Mouse (Mus musculus) WW6 (cell line): ENCODE data around the gene Comp.

Experiments
- DNase-seq: peaks from one replicate; pipeline ENCODE4 v3.0.0-alpha.2; 2013; ENCODE audit warnings: low read depth, low spot score

Gene Comp

GRCm38 (mm10) chr8:70397611-70398563 lies 24.5 kb downstream of the Comp start:
- no peak for DNase-seq

- DNase-seq, result no peak
Observed at GRCm38 (mm10) chr8:70404212-70404611, 30.9 kb downstream of the Comp start.

GRCm38 (mm10) chr8:70405189-70405588 lies 31.8 kb downstream of the Comp start:
- no peak for DNase-seq

GRCm38 (mm10) chr8:70406427-70407069 lies 33.2 kb downstream of the Comp start:
- no peak for DNase-seq

GRCm38 (mm10) chr8:70408301-70408700 lies 34.9 kb downstream of the Comp start:
- no peak for DNase-seq

GRCm38 (mm10) chr8:70409019-70409418 lies 35.7 kb downstream of the Comp start:
- no peak for DNase-seq

GRCm38 (mm10) chr8:70409455-70409871 lies 36.1 kb downstream of the Comp start:
- DNase-seq, result no peak

- no peak for DNase-seq
Observed at GRCm38 (mm10) chr8:70410281-70410680, 36.9 kb downstream of the Comp start.

- DNase-seq, result no peak
Observed at GRCm38 (mm10) chr8:70414310-70414946, 41.1 kb downstream of the Comp start.

- peak; percentile 40 for DNase-seq
Observed at GRCm38 (mm10) chr8:70415540-70416451, 42.4 kb downstream of the Comp start.

GRCm38 (mm10) chr8:70416941-70417340 lies 43.6 kb downstream of the Comp start:
- DNase-seq, result no peak

GRCm38 (mm10) chr8:70417914-70418313 lies 44.6 kb downstream of the Comp start:
- DNase-seq, result no peak

GRCm38 (mm10) chr8:70418954-70419353 lies 45.6 kb downstream of the Comp start:
- DNase-seq, result no peak

- DNase-seq, result no peak
Observed at GRCm38 (mm10) chr8:70419879-70420643, 46.7 kb downstream of the Comp start.

- no peak for DNase-seq
Observed at GRCm38 (mm10) chr8:70421349-70422104, 48.2 kb downstream of the Comp start.

GRCm38 (mm10) chr8:70422722-70423121 lies 49.4 kb downstream of the Comp start:
- no peak for DNase-seq

GRCm38 (mm10) chr8:70426300-70426907 lies 53.0 kb downstream of the Comp start:
- DNase-seq, result no peak

GRCm38 (mm10) chr8:70431213-70431612 lies 57.9 kb downstream of the Comp start:
- DNase-seq, result no peak
